Mouse (Mus musculus) CH12.LX (cell line): ENCODE measurements around the gene Slc24a2.

ENCODE experiments used
- CTCF ChIP-seq, 2 experiments: IDR thresholded peaks in 1 of 2; conservative IDR thresholded peaks in 1 of 2; 2 replicates each; pipeline ENCODE4 v1.5.1; 2011 to 2012; ENCODE audit warnings: low read depth in 2 of 2, low read length in 2 of 2, improper control_type of control experiment in 1 of 2, inconsistent platforms in 1 of 2, mild to moderate bottlenecking in 1 of 2, moderate library complexity in 1 of 2
- GABPA ChIP-seq: IDR thresholded peaks from 2 replicates; pipeline ENCODE4 v1.6.1; 2012; ENCODE audit warnings: low read depth, low read length, improper control_type of control experiment, inconsistent platforms; ENCODE audit not compliant: insufficient replicate concordance
- JUN ChIP-seq: IDR thresholded peaks from 2 replicates; pipeline ENCODE4 v1.6.1; 2011; ENCODE audit warnings: low read depth, mild to moderate bottlenecking, low read length, improper control_type of control experiment, moderate library complexity; ENCODE audit not compliant: insufficient read depth
- NRF1 ChIP-seq: IDR thresholded peaks from 2 replicates; pipeline ENCODE4 v1.6.1; 2014; ENCODE audit warnings: low read depth, mild to moderate bottlenecking, inconsistent platforms, low read length, improper control_type of control experiment, moderate library complexity
- POLR2A ChIP-seq: IDR thresholded peaks from 2 replicates; pipeline ENCODE4 v1.6.1; 2011; ENCODE audit warnings: low read depth, mild to moderate bottlenecking, improper control_type of control experiment, low read length

GRCm38 (mm10) chr4:86948794-86949193 lies 281.5 kb downstream of the Slc24a2 start:
- TF ChIP-seq CTCF (conservative IDR thresholded peaks at IDR 0.05 in 1 of 2, IDR thresholded peaks at IDR 0.05 in 1 of 2; ENCODE audit: low read depth in 2 of 2, low read length in 2 of 2) (no peak), POLR2A (no peak), JUN (no peak), NRF1 (no peak), GABPA (no peak)
